Mouse (Mus musculus): Measurements from ENCODE around the gene Tenm2. TPM values are rescaled to one million over a fixed set of nuclear protein-coding genes. Genes with fewer than 3 reads are reported as not detected.

The Tenm2 gene
- polyA plus RNA-seq, 1 experiment from 2014 or later, result 0.03 TPM

DNA sequence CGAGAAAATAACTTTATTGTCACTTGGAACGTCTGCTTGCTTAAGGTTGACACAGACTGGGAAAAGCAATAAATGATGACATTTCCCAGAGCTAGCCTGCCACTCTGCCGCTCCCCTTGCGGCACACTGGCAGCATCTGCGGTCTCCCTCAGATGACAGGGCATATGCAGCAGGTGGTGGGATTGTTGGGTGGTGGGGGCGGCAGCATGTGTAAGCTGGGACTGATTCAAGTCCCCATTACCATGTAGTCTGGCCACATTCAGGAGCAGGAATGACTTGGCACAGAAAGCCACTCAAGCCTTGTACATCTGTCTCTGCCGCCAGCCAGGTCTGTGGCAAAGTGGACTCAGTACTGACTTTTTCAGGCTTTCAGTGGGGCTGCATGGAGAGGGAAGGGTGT, 1059.7 kb downstream of the Tenm2 start:
- no peak overlapping the region for H3K27ac ChIP-seq (replicated peaks)
- no peak overlapping the region for H3K4me3 ChIP-seq (replicated peaks)
- no peaks in the 10 kb centered on the region for H3K4me1 ChIP-seq (replicated peaks)
- WGBS (ENCODE audit: insufficient replicate concordance), result 72% methylated on average over 7 of the region's 7 CpGs
- no peak overlapping the region for H3K4me2 ChIP-seq
- H3K27me3 ChIP-seq, result no peaks in the 10 kb centered on the region
- no peak overlapping the region for H3K9ac ChIP-seq
- H3K9me3 ChIP-seq (replicated peaks), result no peaks in the 10 kb centered on the region
- no peaks in the 10 kb centered on the region for H3K36me3 ChIP-seq (replicated peaks)
- no peak for ATAC-seq (ENCODE audit: insufficient read depth)

DNA sequence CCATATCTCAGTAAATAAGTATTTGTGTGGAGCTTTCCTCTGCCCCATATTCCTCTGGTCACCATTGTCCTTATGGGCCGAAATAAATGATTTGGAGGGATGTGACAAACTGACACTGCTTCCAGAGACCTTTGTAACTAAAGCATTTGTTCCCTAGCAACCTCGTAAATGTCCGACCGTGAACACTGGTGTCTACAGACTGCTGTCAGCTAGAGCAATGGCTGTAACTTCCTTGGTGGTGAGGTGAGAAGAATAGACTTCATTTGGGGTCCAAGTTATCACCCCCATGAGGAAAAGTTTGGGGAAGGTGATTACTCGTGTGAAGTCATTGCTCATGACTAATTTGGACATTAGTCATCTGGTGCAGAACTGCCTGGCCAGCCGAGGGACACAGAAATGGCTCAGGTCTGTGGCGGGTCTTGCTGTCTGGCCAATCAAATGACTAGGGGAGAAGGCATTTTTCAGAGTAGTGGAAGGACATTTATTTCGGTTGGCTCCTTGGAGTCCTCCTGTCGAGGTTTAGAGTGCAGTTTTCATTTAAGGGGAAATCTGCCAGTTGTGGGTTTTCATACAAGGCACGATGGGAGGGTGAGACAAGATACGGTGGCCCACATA, 1062.6 kb downstream of the Tenm2 start:
- Histone ChIP-seq H3K9ac (no peak overlapping the region), H3K4me1 (replicated peaks) (no peaks in the 10 kb centered on the region), H3K9me3 (replicated peaks) (no peaks in the 10 kb centered on the region), H3K27me3 (no peaks in the 10 kb centered on the region), H3K4me3 (replicated peaks) (no peak overlapping the region), H3K4me2 (no peak overlapping the region), H3K27ac (replicated peaks) (no peak overlapping the region), H3K36me3 (replicated peaks) (no peaks in the 10 kb centered on the region)
- ATAC-seq (ENCODE audit: insufficient read depth), result no peak
- 58% methylated on average over 11 of the region's 11 CpGs for WGBS (ENCODE audit: insufficient replicate concordance)

DNA sequence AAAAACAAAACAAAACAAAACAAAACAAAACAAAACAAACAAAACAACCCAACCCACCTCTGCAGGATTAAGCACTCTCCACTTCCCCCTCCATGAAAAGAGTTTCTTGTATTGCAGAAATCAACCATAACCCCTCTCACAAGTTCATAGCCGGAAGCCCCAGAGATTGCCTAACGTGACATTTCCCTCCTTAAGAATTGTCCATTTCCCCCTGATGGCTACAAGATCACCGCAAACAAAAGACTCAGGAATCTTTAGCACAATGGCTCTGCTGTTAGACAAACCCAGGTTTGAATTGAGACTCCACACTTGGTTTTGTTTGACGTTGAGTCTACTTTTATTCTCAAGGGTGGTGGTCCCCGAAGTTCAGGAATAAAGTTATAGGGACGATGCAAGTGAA, 1063.2 kb downstream of the Tenm2 start:
- no peak overlapping the region for H3K4me3 ChIP-seq (replicated peaks)
- no peaks in the 10 kb centered on the region for H3K36me3 ChIP-seq (replicated peaks)
- ATAC-seq (ENCODE audit: insufficient read depth), result no peak
- H3K4me1 ChIP-seq (replicated peaks), result no peaks in the 10 kb centered on the region
- H3K9ac ChIP-seq, result no peak overlapping the region
- H3K4me2 ChIP-seq, result no peak overlapping the region
- no peaks in the 10 kb centered on the region for H3K27me3 ChIP-seq
- H3K27ac ChIP-seq (replicated peaks), result no peak overlapping the region
- H3K9me3 ChIP-seq (replicated peaks), result no peaks in the 10 kb centered on the region
- 54% methylated on average over 6 of the region's 6 CpGs for WGBS (ENCODE audit: insufficient replicate concordance)

DNA sequence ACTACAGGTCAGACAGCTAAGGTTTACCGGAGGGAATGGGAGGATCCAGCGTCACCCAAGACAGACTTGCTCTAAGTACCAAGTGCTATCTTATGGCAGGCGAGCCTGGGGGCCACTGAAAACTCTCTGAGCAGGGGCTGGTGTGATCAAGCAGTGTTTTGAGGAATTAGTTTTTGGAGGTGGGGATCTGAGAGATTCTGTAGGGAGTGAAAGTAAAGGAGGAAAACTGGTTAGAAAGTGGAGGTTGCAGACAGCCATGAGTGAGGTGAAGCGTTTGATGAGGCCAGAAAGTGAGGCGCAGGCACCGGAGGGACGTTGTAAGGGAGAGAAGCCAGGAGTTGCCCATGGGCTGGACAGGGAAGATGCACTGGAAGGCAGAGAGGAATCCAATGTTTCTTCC, 1063.8 kb downstream of the Tenm2 start:
- Histone ChIP-seq H3K36me3 (replicated peaks) (no peaks in the 10 kb centered on the region), H3K9me3 (replicated peaks) (no peaks in the 10 kb centered on the region), H3K4me3 (replicated peaks) (no peak overlapping the region), H3K4me2 (no peak overlapping the region), H3K4me1 (replicated peaks) (no peaks in the 10 kb centered on the region), H3K9ac (no peak overlapping the region), H3K27ac (replicated peaks) (no peak overlapping the region), H3K27me3 (no peaks in the 10 kb centered on the region)
- ATAC-seq (ENCODE audit: insufficient read depth), result no peak
- 68% methylated on average over 7 of the region's 7 CpGs for WGBS (ENCODE audit: insufficient replicate concordance)

DNA sequence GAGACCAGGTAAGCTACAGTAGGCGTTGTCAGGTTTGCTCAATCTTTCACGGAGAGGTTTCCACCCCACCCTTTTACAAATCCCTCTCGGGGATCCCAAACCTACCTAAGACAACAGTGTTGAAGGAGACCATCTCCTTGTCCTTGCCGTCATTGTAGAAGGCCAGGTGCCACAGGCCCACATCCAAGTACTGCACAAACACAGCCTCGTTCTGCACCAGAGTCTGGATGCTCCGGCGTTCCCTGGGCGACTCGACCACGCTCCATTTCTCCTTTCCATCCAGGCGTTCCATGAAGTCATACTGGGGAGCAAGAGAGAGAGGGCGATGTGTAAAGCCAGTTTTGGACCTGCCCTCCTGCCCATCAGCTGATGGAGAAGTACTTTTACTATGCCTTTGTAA, 1064.5 kb downstream of the Tenm2 start:
- WGBS (ENCODE audit: insufficient replicate concordance), result 74% methylated on average over 12 of the region's 12 CpGs
- Histone ChIP-seq H3K27me3 (no peaks in the 10 kb centered on the region), H3K9me3 (replicated peaks) (no peaks in the 10 kb centered on the region), H3K4me3 (replicated peaks) (no peak overlapping the region), H3K27ac (replicated peaks) (no peak overlapping the region), H3K4me1 (replicated peaks) (no peaks in the 10 kb centered on the region), H3K9ac (no peak overlapping the region), H3K4me2 (no peak overlapping the region), H3K36me3 (replicated peaks) (no peaks in the 10 kb centered on the region)
- no peak for ATAC-seq (ENCODE audit: insufficient read depth)

DNA sequence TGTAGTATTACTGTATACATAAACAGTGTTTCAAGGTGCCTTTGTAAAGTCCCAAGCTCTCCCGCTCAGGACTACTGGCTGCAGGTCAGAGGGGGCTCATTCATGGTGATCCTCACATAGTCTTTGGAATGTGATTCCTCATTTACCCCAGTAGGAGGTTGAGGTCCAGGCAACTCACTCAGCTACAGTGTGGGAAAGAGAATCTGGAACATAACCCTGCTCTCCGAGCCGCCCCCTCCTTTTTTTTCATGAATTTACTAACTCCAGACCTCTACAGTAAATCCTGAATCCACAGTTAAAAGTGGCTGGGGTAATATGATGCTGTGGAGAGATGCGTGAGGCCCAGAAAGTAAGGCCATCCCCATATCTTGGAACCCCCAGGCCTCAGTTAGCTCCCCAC, 1066.0 kb downstream of the Tenm2 start:
- Histone ChIP-seq H3K4me1 (replicated peaks) (no peaks in the 10 kb centered on the region), H3K4me3 (replicated peaks) (no peak overlapping the region), H3K9me3 (replicated peaks) (no peaks in the 10 kb centered on the region), H3K36me3 (replicated peaks) (no peaks in the 10 kb centered on the region), H3K9ac (no peak overlapping the region), H3K27ac (replicated peaks) (no peak overlapping the region), H3K4me2 (no peak overlapping the region), H3K27me3 (no peaks in the 10 kb centered on the region)
- WGBS (ENCODE audit: insufficient replicate concordance), result 70% methylated on average over 4 of the region's 4 CpGs
- ATAC-seq (ENCODE audit: insufficient read depth), result no peak

DNA sequence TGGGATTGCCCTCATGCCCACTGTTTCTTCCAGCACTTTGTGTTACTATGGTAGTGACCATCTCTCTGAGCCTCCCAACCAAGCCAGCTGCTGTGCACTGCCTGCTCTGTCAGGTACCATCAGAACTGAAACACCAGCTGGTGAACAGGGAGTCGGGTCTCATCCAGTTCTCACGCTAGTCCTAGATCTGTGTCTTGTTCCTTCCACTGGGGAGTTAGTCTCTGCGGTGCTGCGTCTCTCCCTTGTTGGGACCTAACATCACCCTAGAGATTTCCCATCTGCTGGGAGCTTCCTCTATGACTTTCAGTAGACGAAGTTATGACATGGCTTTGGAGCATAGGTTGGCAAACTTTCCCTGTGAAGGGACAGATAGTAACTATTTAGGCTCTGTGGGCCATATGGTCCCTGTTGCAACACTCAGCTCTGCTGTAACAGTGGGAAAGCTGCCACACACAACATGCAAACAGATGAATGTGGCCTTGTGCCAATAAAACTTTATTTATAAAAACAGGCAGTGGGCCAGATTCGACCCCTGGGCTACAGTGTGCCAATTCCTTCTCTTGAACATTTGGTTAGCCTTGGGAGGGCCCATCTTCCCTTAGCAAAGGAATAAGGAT, 1066.7 kb downstream of the Tenm2 start:
- H3K4me2 ChIP-seq, result no peak overlapping the region
- no peak for ATAC-seq (ENCODE audit: insufficient read depth)
- H3K36me3 ChIP-seq (replicated peaks), result no peaks in the 10 kb centered on the region
- WGBS (ENCODE audit: insufficient replicate concordance), result 63% methylated on average over 6 of the region's 6 CpGs
- H3K9me3 ChIP-seq (replicated peaks), result no peaks in the 10 kb centered on the region
- H3K4me3 ChIP-seq (replicated peaks), result no peak overlapping the region
- no peaks in the 10 kb centered on the region for H3K4me1 ChIP-seq (replicated peaks)
- no peak overlapping the region for H3K27ac ChIP-seq (replicated peaks)
- H3K27me3 ChIP-seq, result no peaks in the 10 kb centered on the region
- H3K9ac ChIP-seq, result no peak overlapping the region

DNA sequence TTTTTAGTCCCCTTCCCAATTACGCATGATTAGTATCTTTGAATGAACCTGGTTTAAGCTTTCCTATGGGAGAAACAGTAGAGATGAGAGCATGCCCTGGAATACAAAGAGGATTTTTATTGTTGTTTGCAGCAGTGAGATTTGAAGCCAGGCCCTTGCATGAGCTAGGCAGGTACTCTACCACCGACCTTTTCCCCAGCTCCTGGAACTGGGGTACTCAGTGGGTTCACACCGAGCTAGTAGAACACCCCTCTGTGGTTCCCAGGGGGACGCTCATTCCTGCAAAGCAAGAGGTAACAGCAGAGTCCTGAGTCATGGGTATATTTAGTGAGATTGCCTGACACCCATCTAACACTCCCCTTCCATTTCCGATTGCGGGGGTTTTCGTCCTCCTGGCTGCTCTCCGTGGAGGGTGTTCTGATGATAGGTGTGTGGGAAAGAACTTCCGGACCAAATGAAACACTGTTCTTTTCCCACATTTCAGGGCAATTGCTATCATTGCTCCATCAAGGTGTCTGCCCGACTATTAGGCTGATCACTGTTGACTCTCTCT, 1067.9 kb downstream of the Tenm2 start:
- Histone ChIP-seq H3K9me3 (replicated peaks) (no peaks in the 10 kb centered on the region), H3K9ac (no peak overlapping the region), H3K27ac (replicated peaks) (no peak overlapping the region), H3K4me1 (replicated peaks) (no peaks in the 10 kb centered on the region), H3K4me3 (replicated peaks) (no peak overlapping the region), H3K27me3 (no peaks in the 10 kb centered on the region), H3K36me3 (replicated peaks) (no peaks in the 10 kb centered on the region), H3K4me2 (no peak overlapping the region)
- 66% methylated on average over 10 of the region's 10 CpGs for WGBS (ENCODE audit: insufficient replicate concordance)
- no peak for ATAC-seq (ENCODE audit: insufficient read depth)

DNA sequence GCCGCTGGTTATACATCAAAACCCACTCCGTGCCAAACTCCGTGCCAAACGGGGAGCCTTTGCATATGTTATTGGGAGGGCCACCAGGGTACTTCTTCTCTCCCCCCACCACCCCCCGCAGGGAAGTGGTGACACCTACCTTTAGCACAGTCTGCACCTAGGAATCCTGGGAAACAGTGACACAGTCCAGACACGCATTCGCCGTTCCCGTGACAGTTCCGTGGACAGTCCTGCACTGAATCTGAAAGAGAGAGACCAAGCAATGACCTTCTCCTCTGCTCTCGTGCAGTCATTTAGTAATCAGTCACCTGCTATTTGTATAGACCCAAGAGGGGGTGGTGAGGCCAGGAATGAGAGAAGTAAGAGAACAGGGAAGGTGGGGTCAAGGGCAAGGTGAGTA, 1072.2 kb downstream of the Tenm2 start:
- H3K36me3 ChIP-seq (replicated peaks), result no peaks in the 10 kb centered on the region
- no peak for ATAC-seq (ENCODE audit: insufficient read depth)
- WGBS (ENCODE audit: insufficient replicate concordance), result 75% methylated on average over 11 of the region's 11 CpGs
- H3K27ac ChIP-seq (replicated peaks), result no peak overlapping the region
- no peak overlapping the region for H3K4me2 ChIP-seq
- no peak overlapping the region for H3K9ac ChIP-seq
- no peak overlapping the region for H3K4me3 ChIP-seq (replicated peaks)
- H3K27me3 ChIP-seq, result no peaks in the 10 kb centered on the region
- H3K9me3 ChIP-seq (replicated peaks), result no peaks in the 10 kb centered on the region
- H3K4me1 ChIP-seq (replicated peaks), result no peaks in the 10 kb centered on the region

DNA sequence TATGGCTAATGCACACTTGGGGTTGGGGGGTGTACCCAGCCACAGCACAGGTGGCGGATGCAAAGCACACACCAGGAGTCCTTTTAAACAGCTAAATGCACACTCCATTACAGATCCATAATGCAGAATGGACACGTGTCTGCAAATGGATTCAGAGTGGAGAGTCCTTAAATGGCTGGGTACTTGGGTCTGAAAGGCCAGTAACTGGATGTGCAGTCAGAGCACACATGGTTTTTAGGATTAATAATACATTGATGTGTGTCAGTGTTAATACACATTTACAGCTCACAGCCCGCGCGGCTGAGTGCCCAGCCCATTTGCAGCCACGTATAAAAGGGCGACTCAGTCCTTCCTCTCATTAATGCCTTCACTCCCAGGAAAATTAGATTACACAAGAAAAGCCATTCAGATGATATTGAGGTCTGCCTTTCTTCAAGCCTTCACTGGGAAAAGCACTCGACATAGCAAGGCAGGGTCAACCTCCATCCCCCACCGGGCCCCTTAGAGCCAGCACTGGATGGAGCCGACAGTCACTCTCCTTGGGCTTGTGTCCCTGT, 1073.9 kb downstream of the Tenm2 start:
- ATAC-seq (ENCODE audit: insufficient read depth), result no peak

DNA sequence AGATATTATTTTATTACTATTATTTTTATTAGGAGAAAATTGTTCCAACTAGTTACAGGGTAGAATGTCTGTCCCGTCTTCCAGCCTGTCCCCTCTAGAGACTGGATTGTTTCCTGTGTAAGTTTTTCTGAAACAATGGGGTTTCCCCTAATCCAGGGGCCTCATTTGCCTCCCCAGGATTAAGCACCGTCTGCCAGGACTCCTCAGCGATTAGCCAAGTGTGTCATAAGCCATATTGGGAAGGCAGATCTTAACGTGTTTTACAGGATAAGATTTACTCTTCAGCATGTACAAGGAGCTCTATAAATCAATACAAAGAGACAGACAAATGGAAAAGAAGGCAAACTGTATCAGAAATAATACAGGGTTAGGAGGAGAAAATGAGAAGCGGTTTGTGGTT, 1082.3 kb downstream of the Tenm2 start:
- no peak overlapping the region for H3K4me2 ChIP-seq
- ATAC-seq (ENCODE audit: insufficient read depth), result no peak
- no peaks in the 10 kb centered on the region for H3K27me3 ChIP-seq
- H3K4me3 ChIP-seq (replicated peaks), result no peak overlapping the region
- H3K4me1 ChIP-seq (replicated peaks), result no peaks in the 10 kb centered on the region
- no peaks in the 10 kb centered on the region for H3K36me3 ChIP-seq (replicated peaks)
- H3K9me3 ChIP-seq (replicated peaks), result no peaks in the 10 kb centered on the region
- WGBS (ENCODE audit: insufficient replicate concordance), result 28% methylated on average over 5 of the region's 5 CpGs
- no peak overlapping the region for H3K27ac ChIP-seq (replicated peaks)
- H3K9ac ChIP-seq, result no peak overlapping the region

More for the DNA sequence above, 1073.9 kb downstream of the Tenm2 start:
- no peak overlapping the region for H3K4me3 ChIP-seq (replicated peaks)
- H3K27ac ChIP-seq (replicated peaks), result no peak overlapping the region
- no peaks in the 10 kb centered on the region for H3K9me3 ChIP-seq (replicated peaks)
- H3K27me3 ChIP-seq, result no peaks in the 10 kb centered on the region
- no peaks in the 10 kb centered on the region for H3K36me3 ChIP-seq (replicated peaks)
- WGBS (ENCODE audit: insufficient replicate concordance), result 72% methylated on average over 10 of the region's 10 CpGs
- H3K9ac ChIP-seq, result no peak overlapping the region
- no peaks in the 10 kb centered on the region for H3K4me1 ChIP-seq (replicated peaks)
- H3K4me2 ChIP-seq, result no peak overlapping the region
